ENCODE assay signal across 8 mouse cellular contexts in genomic region chr7:65156514-65156911, GRCm38 (mm10). TPM values are rescaled to one million over a fixed set of nuclear protein-coding genes. Genes with fewer than 3 reads are reported as not detected.
DNase-seq lines count a peak whose midpoint lies in the region; ATAC-seq and TF ChIP-seq lines count a peak whose summit lies in the region.

TSS of gene Fam189a1 (minus strand) at chr7:65156570.

- peaks cover 22% of the 10 kb centered on the region for H3K4me1 ChIP-seq in forebrain, embryonic 15.5 days
- H3K4me1 ChIP-seq in liver, postnatal 0 days (ENCODE audit: insufficient read depth): peaks cover 6% of the 10 kb centered on the region
- H3K4me1 ChIP-seq in small intestine, adult 2 months (ENCODE audit: control insufficient read depth, insufficient read depth, insufficient read length, low read length): no peaks in the 10 kb centered on the region

- peak within 1 kb of the TSS; percentile 77 for H3K4me3 ChIP-seq in left cerebral cortex, adult 2 months
- peak within 1 kb of the TSS; percentile 68 for H3K4me3 ChIP-seq in forebrain, embryonic 15.5 days
- peak within 1 kb of the TSS; percentile 46 for H3K4me3 ChIP-seq in liver, postnatal 0 days (ENCODE audit: low read depth, low read length)
- H3K4me3 ChIP-seq in small intestine, adult 2 months (ENCODE audit: low read depth, low read length): peak within 1 kb of the TSS; percentile 53

- peaks cover 33% of the 10 kb centered on the region for H3K27me3 ChIP-seq in forebrain, embryonic 15.5 days
- H3K27me3 ChIP-seq in liver, postnatal 0 days (ENCODE audit: insufficient read depth, low read length): peaks cover 40% of the 10 kb centered on the region
- H3K27me3 ChIP-seq in small intestine, adult 2 months (ENCODE audit: control insufficient read depth, insufficient read depth, low read length): peaks cover 22% of the 10 kb centered on the region

- H3K27ac ChIP-seq in left cerebral cortex, adult 2 months: peak within 1 kb of the TSS; percentile 91
- H3K27ac ChIP-seq in forebrain, embryonic 15.5 days (replicated peaks): peak within 1 kb of the TSS; percentile 69
- no peak within 1 kb of the TSS for H3K27ac ChIP-seq in liver, postnatal 0 days (ENCODE audit: low read depth)
- no peak within 1 kb of the TSS for H3K27ac ChIP-seq in small intestine, adult 2 months (ENCODE audit: insufficient read depth, low read depth, low read length)

- H3K36me3 ChIP-seq in forebrain, embryonic 15.5 days: no peaks in the 10 kb centered on the region
- H3K36me3 ChIP-seq in liver, postnatal 0 days (replicated peaks; ENCODE audit: insufficient read depth, low read length): no peaks in the 10 kb centered on the region
- H3K36me3 ChIP-seq in small intestine, adult 2 months (ENCODE audit: control insufficient read depth, insufficient read depth, low read length): no peaks in the 10 kb centered on the region; the same call in 1 of the 2 replicates

- H3K4me2 ChIP-seq in forebrain, embryonic 15.5 days (replicated peaks): peak within 1 kb of the TSS; percentile 97
- peak within 1 kb of the TSS; percentile 72 for H3K4me2 ChIP-seq in liver, postnatal 0 days (ENCODE audit: low read depth, low read length)

- TF ChIP-seq EP300 in liver, postnatal 0 days (IDR thresholded peaks at IDR 0.05; ENCODE audit: low read depth): no peak

- H3K9me3 ChIP-seq in forebrain, embryonic 15.5 days: no peaks in the 10 kb centered on the region
- H3K9me3 ChIP-seq in liver, postnatal 0 days (ENCODE audit: low read length): no peaks in the 10 kb centered on the region

- DNase-seq in left cerebral cortex, adult 2 months (ENCODE audit: extremely low spot score in 1 of 2, low spot score in 2 of 2): peak; percentile 55 to 64
- DNase-seq in left cerebral cortex, adult 9 months (ENCODE audit: low spot score in 2 of 2): no peak
- peak; percentile 31 for DNase-seq in cerebellum, adult 11 months
- peak; percentile 2 for DNase-seq in kidney, postnatal 14 days
- peak; percentile 21 for DNase-seq in liver, postnatal 0 days
- no peak for DNase-seq in thymus, postnatal 25 days

- 0% methylated on average over 41 of the region's 50 CpGs for WGBS in forebrain, embryonic 15.5 days
- under 1% methylated on average over 44 of the region's 50 CpGs for WGBS in liver, postnatal 0 days (ENCODE audit: insufficient replicate concordance)
- WGBS in small intestine, adult 2 months: 8% methylated on average over 50 of the region's 50 CpGs

- no peak for TF ChIP-seq CTCF in left cerebral cortex, adult 2 months (IDR thresholded peaks at IDR 0.05)
- TF ChIP-seq CTCF in liver, postnatal 0 days (IDR thresholded peaks at IDR 0.05; ENCODE audit: low read depth): no peak
- TF ChIP-seq CTCF in small intestine, adult 2 months (IDR thresholded peaks at IDR 0.05; ENCODE audit: extremely low read depth, insufficient read length, insufficient replicate concordance, low read depth, low read length): no peak

- H3K9ac ChIP-seq in forebrain, embryonic 15.5 days (replicated peaks): peak within 1 kb of the TSS; percentile 66
- no peak within 1 kb of the TSS for H3K9ac ChIP-seq in liver, postnatal 0 days (replicated peaks)

- intact Hi-C loops in left cerebral cortex, adult 2 months (cut with DNase I): loop anchor here (5.0 kb wide), 2 partner anchors 121 to 204 kb away; no protein-coding TSS in a partner anchor

- no peak for ATAC-seq in forebrain, embryonic 15.5 days (replicated peaks)
- no peak for ATAC-seq in liver, postnatal 0 days

- TF ChIP-seq POLR2A in small intestine, adult 2 months (IDR thresholded peaks at IDR 0.05; ENCODE audit: low read depth, low read length): no peak

RNA-seq across cellular contexts. Expression of gene Fam189a1, which starts in this region (rescaled TPM):
- 10 to 100 TPM; 60.6 to 62.7 TPM for total RNA-seq in left cerebral cortex, adult 2 months (2021)
- polyA plus RNA-seq in forebrain, embryonic 15.5 days (2015; fragmentation: Nextera tagmentation; extraction: Ambion mirVana): 5.0 and 6.4 TPM in 2 replicates
- polyA plus RNA-seq in liver, postnatal 0 days (2015; fragmentation: Nextera tagmentation; extraction: Ambion mirVana): 0.08 and 0.36 TPM in 2 replicates
- polyA plus RNA-seq in small intestine, adult 2 months (2012; rRNA removed): 1.1 and 4.3 TPM in 2 replicates

Comparison
In these comparisons a context has a peak if more than half of its experiments do, and no peak if none do; other contexts are left out.
1. DNase-seq: peak in left cerebral cortex, adult 2 months (2 of 2), cerebellum, adult 11 months (single experiment) and kidney, postnatal 14 days (single experiment); none in left cerebral cortex, adult 9 months (0 of 2) and thymus, postnatal 25 days (single experiment).
2. Peak in DNase-seq, H3K4me3 ChIP-seq and H3K4me2 ChIP-seq in liver, postnatal 0 days; RNA of the gene not detected or under 1 TPM.
3. H3K27ac ChIP-seq: peak in left cerebral cortex, adult 2 months (single experiment) and forebrain, embryonic 15.5 days (single experiment); none in liver, postnatal 0 days (single experiment) and small intestine, adult 2 months (single experiment).
4. Peak in every context shown above with its lines, with median percentiles within 50 percentile points of each other: H3K4me3 ChIP-seq.